Mouse (Mus musculus) hindbrain, embryonic 11.5 days (tissue): ENCODE measurements at regions not wholly inside any gene's neighbourhood (a gene's known extent, or its start where the extent isn't known, plus 50 kb on each side); places are given as distances from the start of the nearest gene placed in this dataset.

Source experiments
- ATAC-seq: fragments of 200-750 bp; cut with Nextera tagmentation; 2 replicates; pipeline ENCODE4 v1.8.0; 2017; ENCODE audit warnings: mild to moderate bottlenecking, moderate TSS enrichment, moderate library complexity; ENCODE audit not compliant: low FRiP score
- DNase-seq: peaks from one replicate; pipeline ENCODE4 v3.0.0-alpha.2; 2015; ENCODE audit warnings: low spot score
- H3K27ac ChIP-seq: fragments of 300-500 bp; sonication (generic); 2 replicates; pipeline ENCODE4 v1.5.1; 2014; ENCODE audit warnings: mild to moderate bottlenecking, low read depth, low read length
- H3K27me3 ChIP-seq: fragments of 300-500 bp; sonication (generic); 2 replicates; pipeline ENCODE4 v1.6.1; 2014; ENCODE audit warnings: mild to moderate bottlenecking, low read length, moderate library complexity, mixed read lengths; ENCODE audit not compliant: control insufficient read depth, insufficient read depth
- H3K36me3 ChIP-seq: fragments of 300-500 bp; sonication (generic); 2 replicates; pipeline ENCODE4 v1.6.1; 2014; ENCODE audit warnings: mild to moderate bottlenecking, low read length, moderate library complexity, mixed read lengths; ENCODE audit not compliant: control insufficient read depth, insufficient read depth
- H3K4me1 ChIP-seq: fragments of 300-500 bp; sonication (generic); replicated peaks from 2 replicates; pipeline ENCODE4 v1.6.1; 2014; ENCODE audit warnings: low read length, mixed read lengths; ENCODE audit not compliant: control insufficient read depth, insufficient read depth
- H3K4me2 ChIP-seq: fragments of 300-500 bp; sonication (generic); replicated peaks from 2 replicates; pipeline ENCODE4 v1.6.1; 2014; ENCODE audit warnings: mild to moderate bottlenecking, low read depth, low read length
- H3K4me3 ChIP-seq: fragments of 300-500 bp; sonication (generic); 2 replicates; pipeline ENCODE4 v1.5.1; 2014; ENCODE audit warnings: low read depth, low read length
- H3K9ac ChIP-seq: fragments of 300-500 bp; sonication (generic); 2 replicates; pipeline ENCODE4 v1.6.1; 2014; ENCODE audit warnings: low read depth, low read length
- H3K9me3 ChIP-seq: fragments of 300-500 bp; sonication (generic); 2 replicates; pipeline ENCODE4 v1.6.1; 2016; ENCODE audit warnings: low read length; ENCODE audit not compliant: control insufficient read depth
- WGBS: fragments of 180-500 bp; shearing (Covaris S2); extraction: QIAGEN DNeasy Blood & Tissue Kit; methylation state at CpG from one replicate; pipeline ENCODE4 v1.1.7; 2014; 5-methylcytosine and 5-hydroxymethylcytosine counted together

- H3K27ac ChIP-seq, result no peak overlapping the region
- H3K36me3 ChIP-seq, result no peaks in the 10 kb centered on the region
- H3K4me3 ChIP-seq, result no peak overlapping the region
- ATAC-seq, result no peak
- H3K9me3 ChIP-seq, result no peaks in the 10 kb centered on the region
- WGBS, result 95% methylated on average over 2 of the region's 2 CpGs
- H3K27me3 ChIP-seq, result no peaks in the 10 kb centered on the region
- H3K9ac ChIP-seq, result no peak overlapping the region
- no peak for DNase-seq
- H3K4me2 ChIP-seq, result no peak overlapping the region
- no peaks in the 10 kb centered on the region for H3K4me1 ChIP-seq
Measured at GRCm38 (mm10) chr10:96925771-96926170, 309.0 kb downstream of the Btg1 start.

DNA sequence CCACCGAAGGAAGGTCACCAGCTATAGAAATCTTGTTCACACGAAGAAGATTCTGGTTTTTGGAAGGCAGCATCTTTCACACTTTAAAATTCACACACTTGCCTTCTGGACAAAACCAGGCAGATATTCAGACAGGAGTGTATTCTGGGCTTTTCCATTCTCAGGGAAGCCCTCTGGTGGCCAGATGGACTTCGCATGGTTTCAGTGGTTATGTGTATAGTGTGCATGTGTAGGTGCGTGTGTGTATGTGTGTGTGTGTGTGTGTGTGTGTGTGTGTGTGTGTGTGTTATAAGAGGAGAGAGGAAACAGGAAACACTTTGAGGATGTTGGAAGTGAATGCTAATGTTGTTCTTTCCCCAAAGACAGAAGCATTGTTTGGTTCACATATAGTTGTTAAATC, 317.9 kb downstream of the Btg1 start:
- Histone ChIP-seq H3K9me3 (no peaks in the 10 kb centered on the region), H3K36me3 (no peaks in the 10 kb centered on the region), H3K27me3 (no peaks in the 10 kb centered on the region), H3K9ac (no peak overlapping the region), H3K27ac (no peak overlapping the region), H3K4me3 (no peak overlapping the region), H3K4me1 (no peaks in the 10 kb centered on the region), H3K4me2 (no peak overlapping the region)
- WGBS, result 79% methylated on average over 4 of the region's 4 CpGs
- DNase-seq, result peak; percentile 54
- ATAC-seq, result 0 out of 2 replicates have a peak, but pooled peaks have one; percentile 53

DNA sequence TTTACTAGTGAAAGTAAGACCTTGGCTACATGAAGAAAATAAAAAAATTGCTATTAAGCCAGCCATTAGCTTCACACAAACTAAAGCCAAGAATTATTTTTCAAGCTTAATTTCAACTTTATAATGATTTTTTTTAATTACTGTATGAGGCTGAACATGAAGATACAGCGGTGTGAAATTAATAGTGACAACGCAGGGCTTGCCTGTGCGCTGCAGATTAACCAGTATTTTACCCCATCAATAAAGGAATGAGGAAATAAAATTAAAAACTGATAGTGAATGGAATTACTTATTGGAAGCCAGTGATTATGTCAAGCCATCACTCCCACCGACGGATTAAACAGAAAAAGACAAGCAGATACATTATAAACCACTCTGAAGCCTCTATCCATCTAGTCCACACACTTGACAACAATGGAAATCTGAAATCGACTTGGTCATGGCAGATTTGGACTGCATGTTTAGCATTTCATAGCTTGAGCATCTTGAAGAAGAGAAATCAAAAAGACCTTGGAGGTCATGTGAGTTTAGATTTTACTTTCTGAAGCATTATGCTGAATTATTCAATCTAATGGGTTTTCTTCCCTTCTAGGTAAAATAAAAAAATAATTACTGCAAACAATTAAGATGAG, 324.2 kb downstream of the Btg1 start:
- DNase-seq (no peak), ATAC-seq (no peak)
- Histone ChIP-seq H3K4me3 (no peak overlapping the region), H3K4me1 (no peaks in the 10 kb centered on the region), H3K27ac (no peak overlapping the region), H3K9ac (no peak overlapping the region), H3K36me3 (no peaks in the 10 kb centered on the region), H3K27me3 (no peaks in the 10 kb centered on the region), H3K4me2 (no peak overlapping the region), H3K9me3 (no peaks in the 10 kb centered on the region)
- 75% methylated on average over 6 of the region's 6 CpGs for WGBS

- Histone ChIP-seq H3K9me3 (no peaks in the 10 kb centered on the region), H3K9ac (no peak overlapping the region), H3K27me3 (no peaks in the 10 kb centered on the region), H3K4me3 (no peak overlapping the region), H3K36me3 (no peaks in the 10 kb centered on the region), H3K27ac (no peak overlapping the region), H3K4me1 (no peaks in the 10 kb centered on the region), H3K4me2 (no peak overlapping the region)
- peak; percentile 76 for ATAC-seq
- WGBS, result 76% methylated on average over 7 of the region's 7 CpGs
- peak; percentile 27 for DNase-seq
Measured at GRCm38 (mm10) chr10:96944229-96944628, 327.4 kb downstream of the Btg1 start.

DNA sequence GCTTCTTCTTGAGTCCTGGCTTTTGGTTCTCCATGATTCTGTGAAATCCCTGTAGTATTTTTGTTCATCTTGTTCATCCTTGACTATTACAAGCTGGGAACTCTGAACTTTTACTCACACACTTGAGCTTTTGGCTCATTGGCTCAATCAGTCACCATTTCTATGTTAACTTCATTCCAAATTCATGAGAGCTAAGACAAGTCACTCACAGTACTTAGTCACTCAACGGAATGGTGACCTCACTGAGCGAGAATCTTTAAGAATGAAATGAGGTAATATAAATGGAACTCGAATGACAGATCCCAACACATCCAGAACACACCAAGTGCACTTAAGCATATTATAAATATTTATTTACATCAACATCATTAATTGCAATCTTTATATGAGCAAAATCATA, 331.2 kb downstream of the Btg1 start:
- 94% methylated on average over 3 of the region's 3 CpGs for WGBS
- H3K36me3 ChIP-seq, result no peaks in the 10 kb centered on the region
- H3K9ac ChIP-seq, result no peak overlapping the region
- no peaks in the 10 kb centered on the region for H3K9me3 ChIP-seq
- DNase-seq (no peak), ATAC-seq (no peak)
- no peak overlapping the region for H3K4me2 ChIP-seq
- H3K4me3 ChIP-seq, result no peak overlapping the region
- no peak overlapping the region for H3K27ac ChIP-seq
- H3K4me1 ChIP-seq, result no peaks in the 10 kb centered on the region
- no peaks in the 10 kb centered on the region for H3K27me3 ChIP-seq

- Histone ChIP-seq H3K36me3 (no peaks in the 10 kb centered on the region), H3K27me3 (no peaks in the 10 kb centered on the region), H3K4me3 (no peak overlapping the region), H3K27ac (no peak overlapping the region), H3K9ac (no peak overlapping the region), H3K4me2 (no peak overlapping the region), H3K4me1 (no peaks in the 10 kb centered on the region), H3K9me3 (no peaks in the 10 kb centered on the region)
- DNase-seq (no peak), ATAC-seq (no peak)
- WGBS, result 61% methylated on average over 2 of the region's 2 CpGs
Measured at GRCm38 (mm10) chr10:96948871-96949270, 332.1 kb downstream of the Btg1 start.

DNA sequence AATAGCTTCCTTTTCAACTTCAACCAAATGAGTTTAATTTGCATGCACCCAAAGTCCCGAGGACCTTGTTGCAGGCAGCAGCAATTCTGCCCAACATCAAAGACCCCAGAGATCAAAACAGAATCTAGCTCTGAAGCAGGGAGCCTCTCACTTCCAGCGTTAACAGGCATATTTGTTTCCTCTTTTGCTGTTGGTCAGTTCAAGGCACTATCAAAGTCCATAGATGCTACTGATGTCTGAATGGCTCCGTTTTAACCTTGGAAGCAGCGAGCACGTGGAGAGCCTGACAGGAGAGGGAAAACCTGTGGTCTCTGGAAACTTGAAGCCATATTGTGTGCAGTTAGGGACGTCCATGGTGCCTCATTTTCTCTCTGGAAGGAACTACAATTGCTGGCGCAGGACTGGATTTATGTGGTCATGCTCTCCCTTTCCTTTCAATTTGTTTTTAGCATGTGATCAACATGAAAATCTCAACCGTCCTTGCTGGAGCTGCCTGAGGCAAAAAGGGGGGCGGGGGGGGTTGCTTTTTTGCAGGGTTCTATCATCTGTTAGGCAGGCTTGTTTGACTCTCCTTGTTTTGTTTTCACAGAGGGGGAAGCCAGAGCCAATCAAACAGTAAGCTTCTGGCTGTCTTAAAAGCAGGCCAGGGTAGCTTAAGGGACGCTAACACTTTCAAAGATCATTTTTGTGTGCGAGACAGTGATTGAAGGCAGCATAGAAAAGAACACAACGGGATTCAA, 338.4 kb downstream of the Btg1 start:
- peak overlapping the region; percentile 28; the same call in 1 of the 2 replicates for H3K4me2 ChIP-seq
- peak; percentile 53 for DNase-seq
- no peaks in the 10 kb centered on the region for H3K9me3 ChIP-seq
- no peaks in the 10 kb centered on the region for H3K27me3 ChIP-seq
- peak overlapping the region; percentile 47 for H3K27ac ChIP-seq
- WGBS, result 24% methylated on average over 12 of the region's 12 CpGs
- peak; percentile 88 for ATAC-seq
- H3K4me3 ChIP-seq, result no peak overlapping the region
- 0 out of 2 replicates have a peak overlapping the region, but pooled peaks have one; percentile 17 for H3K9ac ChIP-seq
- no peaks in the 10 kb centered on the region for H3K36me3 ChIP-seq
- 0 out of 2 replicates have a peak, but pooled peaks cover 3% of the 10 kb centered on the region for H3K4me1 ChIP-seq

- peak; percentile 77 for ATAC-seq
- no peak overlapping the region for H3K9ac ChIP-seq
- no peak overlapping the region for H3K4me3 ChIP-seq
- H3K36me3 ChIP-seq, result no peaks in the 10 kb centered on the region
- peak; percentile 31 for DNase-seq
- peak overlapping the region; percentile 61; the same call in 1 of the 2 replicates for H3K27ac ChIP-seq
- no peaks in the 10 kb centered on the region for H3K27me3 ChIP-seq
- H3K4me2 ChIP-seq, result peak overlapping the region; percentile 28; the same call in 1 of the 2 replicates
- 0 out of 2 replicates have a peak, but pooled peaks cover 3% of the 10 kb centered on the region for H3K4me1 ChIP-seq
- WGBS, result 37% methylated on average over 16 of the region's 16 CpGs
- H3K9me3 ChIP-seq, result no peaks in the 10 kb centered on the region
Measured at GRCm38 (mm10) chr10:96955776-96956448, 339.1 kb downstream of the Btg1 start.
